Comparison of ENCODE assay signal across 16 mouse cellular contexts in genomic region chr14:25806561-25806960, GRCm38 (mm10).
"Had no signal": no experiment of that assay in that cellular context is flagged by ENCODE, and none has a peak within 500 bp of the region (broad histone marks: within the 10 kb centered on the region; RNA-seq: fewer than 3 reads in every experiment).

No protein-coding gene starts in this region.

- H3K9me3 ChIP-seq: midbrain, embryonic 12.5 days; midbrain, embryonic 15.5 days; neural tube, embryonic 12.5 days; neural tube, embryonic 15.5 days had no signal

- DNase-seq: liver, postnatal 0 days; right cerebral cortex, postnatal 14 days; thymus, adult 2 months; thymus, postnatal 14 days; thymus, postnatal 4 days had no signal

- H3K9ac ChIP-seq: liver, embryonic 14.5 days; liver, postnatal 0 days; lung, embryonic 14.5 days; midbrain, embryonic 12.5 days; midbrain, embryonic 15.5 days; neural tube, embryonic 12.5 days; neural tube, embryonic 15.5 days had no signal

- H3K4me1 ChIP-seq: midbrain, embryonic 12.5 days; midbrain, embryonic 15.5 days; neural tube, embryonic 15.5 days had no signal

- H3K36me3 ChIP-seq: midbrain, embryonic 12.5 days; midbrain, embryonic 15.5 days; neural tube, embryonic 12.5 days; neural tube, embryonic 15.5 days had no signal

- H3K4me3 ChIP-seq: layer of hippocampus, adult 2 months; midbrain, embryonic 12.5 days; midbrain, embryonic 15.5 days; neural tube, embryonic 12.5 days; neural tube, embryonic 15.5 days had no signal

- H3K27ac ChIP-seq: kidney, postnatal 0 days; liver, embryonic 14.5 days; macrophage; midbrain, embryonic 12.5 days; midbrain, embryonic 15.5 days; neural tube, embryonic 12.5 days; neural tube, embryonic 15.5 days; stomach, postnatal 0 days had no signal

- ATAC-seq: liver, postnatal 0 days; lung, postnatal 0 days; midbrain, embryonic 15.5 days had no signal
